Comparison of ENCODE assay signal across 9 mouse cellular contexts in the genomic region with DNA sequence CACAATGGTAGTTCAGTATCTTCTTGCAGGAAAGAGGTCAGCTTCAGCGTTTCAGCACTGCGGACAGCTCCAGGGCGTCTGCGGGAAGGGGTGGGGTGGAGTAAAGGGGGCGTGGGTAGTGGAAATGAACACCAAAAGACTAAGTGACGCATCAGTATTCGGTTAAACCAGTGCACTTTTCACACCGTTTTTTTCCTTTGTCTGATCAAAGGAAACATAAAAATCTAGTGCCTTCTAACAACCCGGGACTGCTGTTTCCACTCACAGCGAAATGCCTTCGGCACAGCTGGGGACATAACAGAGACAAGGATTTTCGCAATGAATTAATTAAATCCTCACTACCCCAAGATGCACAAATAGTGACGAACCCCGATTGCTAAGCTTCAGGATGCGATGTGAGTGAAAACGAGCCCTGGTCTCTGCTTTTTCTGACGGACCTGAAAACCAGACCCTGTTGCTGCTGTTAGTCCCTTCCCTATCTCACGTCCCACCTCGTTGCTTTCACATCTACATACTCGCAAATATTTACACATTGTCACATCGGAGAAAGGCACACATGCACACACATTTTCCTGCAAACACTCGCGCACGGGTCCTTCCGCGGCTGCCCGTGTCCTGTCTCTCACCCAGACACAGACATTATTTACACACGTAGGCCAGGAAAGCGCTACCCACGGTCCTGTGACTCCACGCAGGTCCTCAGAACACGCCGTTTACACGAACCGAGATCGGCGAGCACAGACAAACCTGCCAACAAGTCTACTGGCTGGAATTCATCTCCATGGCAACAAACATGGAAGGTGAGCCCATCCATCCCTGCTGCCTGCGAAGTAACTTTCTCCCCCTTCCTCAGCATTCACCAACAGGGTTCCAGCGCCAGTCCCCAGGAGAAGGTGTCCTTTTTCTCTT. TPM values are rescaled to one million over a fixed set of nuclear protein-coding genes. Genes with fewer than 3 reads are reported as not detected.
DNase-seq lines count a peak whose midpoint lies in the region; ATAC-seq lines count a peak whose summit lies in the region.
"Had no signal": no experiment of that assay in that cellular context is flagged by ENCODE, and none has a peak within 500 bp of the region (broad histone marks: within the 10 kb centered on the region; RNA-seq: fewer than 3 reads in every experiment).

Gene Ctxn2 (plus strand): TSS at position 790 of the 909 bp plus-strand sequence.

- peak within 1 kb of the TSS; percentile 47 for H3K4me3 ChIP-seq in hindbrain, embryonic 16.5 days (ENCODE audit: low read length)

- 2% methylated on average over 39 of the region's 39 CpGs for WGBS in hindbrain, embryonic 16.5 days

- peak; percentile 83 for ATAC-seq in hindbrain, embryonic 16.5 days

- no peaks in the 10 kb centered on the region for H3K27me3 ChIP-seq in hindbrain, embryonic 16.5 days (replicated peaks; ENCODE audit: control insufficient read depth, insufficient read depth, low read length)

- no peaks in the 10 kb centered on the region for H3K36me3 ChIP-seq in hindbrain, embryonic 16.5 days (ENCODE audit: control insufficient read depth, insufficient read depth, low read length)

- no peaks in the 10 kb centered on the region for H3K9me3 ChIP-seq in hindbrain, embryonic 16.5 days (ENCODE audit: control insufficient read depth, low read length)

- H3K9ac ChIP-seq in hindbrain, embryonic 16.5 days (ENCODE audit: low read depth, low read length), result peak within 1 kb of the TSS; percentile 67

- H3K4me1 ChIP-seq in hindbrain, embryonic 16.5 days (ENCODE audit: control insufficient read depth, insufficient read depth, low read depth, low read length), result peaks cover 4% of the 10 kb centered on the region; the same call in 1 of the 2 replicates

- peak within 1 kb of the TSS; percentile 84 for H3K27ac ChIP-seq in hindbrain, embryonic 16.5 days (ENCODE audit: low read depth, low read length)

- H3K4me2 ChIP-seq in hindbrain, embryonic 16.5 days (ENCODE audit: low read length), result peak within 1 kb of the TSS; percentile 77

- peak; percentile 90 for DNase-seq in NIH3T3 (ENCODE audit: low read depth)
- peak; percentile 51 for DNase-seq in cerebellum, adult 9-11 months
- peak; percentile 56 to 65 for DNase-seq in frontal cortex, postnatal 36 days (ENCODE audit: low spot score in 2 of 2)
- peak; percentile 57 to 60 for DNase-seq in layer of hippocampus, postnatal 36 days
- DNase-seq in lung, postnatal 25 days (ENCODE audit: low spot score), result peak; percentile 47
- DNase-seq in retina, postnatal 1 day, result peak; percentile 85
- DNase-seq in thymus, postnatal 36 days, result peak; percentile 81

RNA-seq across cellular contexts. Expression of gene Ctxn2, which starts in this region (rescaled TPM):
- polyA plus RNA-seq in hindbrain, embryonic 16.5 days (2015; fragmentation: Nextera tagmentation; extraction: Ambion mirVana), result 23.4 and 27.4 TPM in 2 replicates
- total RNA-seq in layer of hippocampus, postnatal 36 days (2021), result 10 to 100 TPM; 11.7 to 14.9 TPM
- polyA plus RNA-seq: gonadal fat pad, adult 2 months had no signal

Comparison
In these comparisons a context has a peak if more than half of its experiments do, and no peak if none do; other contexts are left out.
1. Peak in every context shown above with its lines: DNase-seq, ATAC-seq, H3K4me3 ChIP-seq and H3K27ac ChIP-seq.